Mouse (Mus musculus) liver, embryonic 15.5 days (tissue): Measurements from ENCODE around the gene Frmd4b. TPM values are rescaled to one million over a fixed set of nuclear protein-coding genes. Genes with fewer than 3 reads are reported as not detected.

Experiments used
- ATAC-seq: fragments of 200-750 bp; cut with Nextera tagmentation; 2 replicates; pipeline ENCODE4 v1.8.0; 2017; ENCODE audit warnings: moderate number of reproducible peaks, mild to moderate bottlenecking, moderate library complexity; ENCODE audit not compliant: insufficient read depth
- H3K27ac ChIP-seq: fragments of 300-500 bp; sonication (generic); replicated peaks from 2 replicates; pipeline ENCODE4 v1.5.1; 2015; ENCODE audit warnings: mild to moderate bottlenecking, inconsistent platforms
- H3K27me3 ChIP-seq: fragments of 300-500 bp; sonication (generic); 2 replicates; pipeline ENCODE4 v1.6.1; 2015; ENCODE audit warnings: mild to moderate bottlenecking, inconsistent platforms
- H3K36me3 ChIP-seq: fragments of 300-500 bp; sonication (generic); replicated peaks from 2 replicates; pipeline ENCODE4 v1.6.1; 2015; ENCODE audit warnings: moderate library complexity, mild to moderate bottlenecking, inconsistent platforms
- H3K4me1 ChIP-seq: fragments of 300-500 bp; sonication (generic); replicated peaks from 2 replicates; pipeline ENCODE4 v1.6.1; 2015; ENCODE audit warnings: inconsistent platforms
- H3K4me2 ChIP-seq: fragments of 300-500 bp; sonication (generic); 2 replicates; pipeline ENCODE4 v1.6.1; 2015; ENCODE audit warnings: moderate library complexity, mild to moderate bottlenecking, inconsistent platforms
- H3K4me3 ChIP-seq: fragments of 300-500 bp; sonication (generic); replicated peaks from 2 replicates; pipeline ENCODE4 v1.5.1; 2015; ENCODE audit warnings: mild to moderate bottlenecking, inconsistent platforms
- H3K9ac ChIP-seq: fragments of 300-500 bp; sonication (generic); 2 replicates; pipeline ENCODE4 v1.6.1; 2015; ENCODE audit warnings: moderate library complexity, mild to moderate bottlenecking, inconsistent platforms
- H3K9me3 ChIP-seq: fragments of 300-500 bp; sonication (generic); replicated peaks from 2 replicates; pipeline ENCODE4 v1.6.1; 2016; ENCODE audit warnings: inconsistent platforms
- WGBS: fragments of 180-500 bp; shearing (Covaris S2); methylation state at CpG from one replicate; pipeline ENCODE4 v1.1.7; 2015; ENCODE audit warnings: mixed read lengths; ENCODE audit not compliant: insufficient replicate concordance; 5-methylcytosine and 5-hydroxymethylcytosine counted together
- polyA plus RNA-seq: library from polyadenylated mRNA; unstranded; fragments of >200 nt; fragmentation: Nextera tagmentation; extraction: Ambion mirVana; gene quantifications from 2 replicates; pipeline ENCODE4 v1.2.1, GENCODE M21; 2015

Gene Frmd4b
- polyA plus RNA-seq, 1 experiment from 2014 or later = 6.5 TPM

GRCm38 (mm10) chr6:97520566-97520965, 96.8 kb downstream of the Frmd4b start:
- no peak overlapping the region for H3K4me3 ChIP-seq
- H3K4me2 ChIP-seq = no peak overlapping the region
- no peaks in the 10 kb centered on the region for H3K36me3 ChIP-seq
- H3K27ac ChIP-seq = no peak overlapping the region
- H3K9me3 ChIP-seq = no peaks in the 10 kb centered on the region
- H3K27me3 ChIP-seq = no peaks in the 10 kb centered on the region
- no peak for ATAC-seq
- WGBS = 36% methylated on average over 2 of the region's 2 CpGs
- H3K4me1 ChIP-seq = peaks cover 14% of the 10 kb centered on the region
- H3K9ac ChIP-seq = no peak overlapping the region

GRCm38 (mm10) chr6:97519553-97519952, 97.8 kb downstream of the Frmd4b start:
- Histone ChIP-seq H3K27me3 (no peaks in the 10 kb centered on the region), H3K27ac (0 out of 2 replicates have a peak overlapping the region, but pooled peaks have one; percentile 9), H3K4me2 (no peak overlapping the region), H3K36me3 (no peaks in the 10 kb centered on the region), H3K9me3 (no peaks in the 10 kb centered on the region), H3K4me3 (no peak overlapping the region), H3K4me1 (peaks cover 14% of the 10 kb centered on the region), H3K9ac (no peak overlapping the region)
- 0 out of 2 replicates have a peak, but pooled peaks have one; percentile 28 for ATAC-seq
- WGBS = 57% methylated on average over 10 of the region's 10 CpGs

GRCm38 (mm10) chr6:97518467-97518866, 98.9 kb downstream of the Frmd4b start:
- no peak for ATAC-seq
- WGBS = 31% methylated on average over 2 of the region's 2 CpGs
- no peak overlapping the region for H3K4me2 ChIP-seq

GRCm38 (mm10) chr6:97517616-97518235, 99.6 kb downstream of the Frmd4b start:
- 52% methylated on average over 12 of the region's 12 CpGs for WGBS
- no peak for ATAC-seq

More at GRCm38 (mm10) chr6:97518467-97518866, 98.9 kb downstream of the Frmd4b start:
- no peak overlapping the region for H3K27ac ChIP-seq
- H3K4me3 ChIP-seq = no peak overlapping the region
- H3K36me3 ChIP-seq = no peaks in the 10 kb centered on the region
- peaks cover 14% of the 10 kb centered on the region for H3K4me1 ChIP-seq
- H3K27me3 ChIP-seq = no peaks in the 10 kb centered on the region
- H3K9me3 ChIP-seq = no peaks in the 10 kb centered on the region
- H3K9ac ChIP-seq = no peak overlapping the region

GRCm38 (mm10) chr6:97516941-97517340, 100.4 kb downstream of the Frmd4b start:
- Histone ChIP-seq H3K4me3 (no peak overlapping the region), H3K4me2 (no peak overlapping the region), H3K27me3 (no peaks in the 10 kb centered on the region), H3K4me1 (peaks cover 14% of the 10 kb centered on the region), H3K36me3 (no peaks in the 10 kb centered on the region), H3K9ac (no peak overlapping the region), H3K9me3 (no peaks in the 10 kb centered on the region), H3K27ac (no peak overlapping the region)
- 75% methylated on average over 5 of the region's 5 CpGs for WGBS
- no peak for ATAC-seq

More at GRCm38 (mm10) chr6:97517616-97518235, 99.6 kb downstream of the Frmd4b start:
- Histone ChIP-seq H3K4me2 (no peak overlapping the region), H3K9me3 (no peaks in the 10 kb centered on the region), H3K27ac (no peak overlapping the region), H3K27me3 (no peaks in the 10 kb centered on the region), H3K4me1 (peaks cover 14% of the 10 kb centered on the region), H3K36me3 (no peaks in the 10 kb centered on the region), H3K4me3 (no peak overlapping the region), H3K9ac (no peak overlapping the region)

GRCm38 (mm10) chr6:97510771-97511170, 106.6 kb downstream of the Frmd4b start:
- H3K27me3 ChIP-seq = no peaks in the 10 kb centered on the region
- no peak overlapping the region for H3K4me3 ChIP-seq
- H3K27ac ChIP-seq = no peak overlapping the region
- no peak for ATAC-seq
- no peaks in the 10 kb centered on the region for H3K4me1 ChIP-seq
- no peaks in the 10 kb centered on the region for H3K9me3 ChIP-seq
- WGBS = 48% methylated on average over 8 of the region's 8 CpGs
- no peak overlapping the region for H3K4me2 ChIP-seq
- H3K9ac ChIP-seq = no peak overlapping the region
- H3K36me3 ChIP-seq = no peaks in the 10 kb centered on the region

- Histone ChIP-seq H3K9me3 (no peaks in the 10 kb centered on the region), H3K4me3 (no peak overlapping the region), H3K4me1 (no peaks in the 10 kb centered on the region), H3K36me3 (no peaks in the 10 kb centered on the region), H3K27me3 (no peaks in the 10 kb centered on the region), H3K9ac (no peak overlapping the region), H3K4me2 (no peak overlapping the region), H3K27ac (no peak overlapping the region)
- 68% methylated on average over 10 of the region's 10 CpGs for WGBS
- no peak for ATAC-seq
Measured at GRCm38 (mm10) chr6:97509434-97509833, 107.9 kb downstream of the Frmd4b start.

- no peak for ATAC-seq
- Histone ChIP-seq H3K4me1 (no peaks in the 10 kb centered on the region), H3K27me3 (no peaks in the 10 kb centered on the region), H3K4me2 (no peak overlapping the region), H3K27ac (no peak overlapping the region), H3K9me3 (no peaks in the 10 kb centered on the region), H3K36me3 (no peaks in the 10 kb centered on the region), H3K9ac (no peak overlapping the region), H3K4me3 (no peak overlapping the region)
- 54% methylated on average over 6 of the region's 6 CpGs for WGBS
Measured at GRCm38 (mm10) chr6:97508480-97508879, 108.9 kb downstream of the Frmd4b start.

GRCm38 (mm10) chr6:97507893-97508292, 109.4 kb downstream of the Frmd4b start:
- H3K9ac ChIP-seq = no peak overlapping the region
- no peak for ATAC-seq
- no peaks in the 10 kb centered on the region for H3K4me1 ChIP-seq
- H3K9me3 ChIP-seq = no peaks in the 10 kb centered on the region
- H3K4me3 ChIP-seq = no peak overlapping the region
- H3K4me2 ChIP-seq = no peak overlapping the region
- WGBS = 61% methylated on average over 3 of the region's 3 CpGs
- no peak overlapping the region for H3K27ac ChIP-seq
- H3K27me3 ChIP-seq = no peaks in the 10 kb centered on the region
- H3K36me3 ChIP-seq = no peaks in the 10 kb centered on the region

- Histone ChIP-seq H3K27me3 (no peaks in the 10 kb centered on the region), H3K4me1 (no peaks in the 10 kb centered on the region), H3K27ac (no peak overlapping the region), H3K4me3 (no peak overlapping the region), H3K9ac (no peak overlapping the region), H3K4me2 (no peak overlapping the region), H3K9me3 (no peaks in the 10 kb centered on the region), H3K36me3 (no peaks in the 10 kb centered on the region)
- no peak for ATAC-seq
- 21% methylated on average over 15 of the region's 15 CpGs for WGBS
Measured at GRCm38 (mm10) chr6:97506141-97506650, 111.1 kb downstream of the Frmd4b start.

- no peak overlapping the region for H3K4me2 ChIP-seq
- H3K27ac ChIP-seq = no peak overlapping the region
- H3K36me3 ChIP-seq = no peaks in the 10 kb centered on the region
- ATAC-seq = no peak
- no peaks in the 10 kb centered on the region for H3K9me3 ChIP-seq
- H3K4me1 ChIP-seq = no peaks in the 10 kb centered on the region
- no peak overlapping the region for H3K9ac ChIP-seq
- 13% methylated on average over 5 of the region's 5 CpGs for WGBS
- H3K4me3 ChIP-seq = no peak overlapping the region
- H3K27me3 ChIP-seq = no peaks in the 10 kb centered on the region
Measured at GRCm38 (mm10) chr6:97504673-97505072, 112.7 kb downstream of the Frmd4b start.

- Histone ChIP-seq H3K4me2 (no peak overlapping the region), H3K36me3 (no peaks in the 10 kb centered on the region), H3K9me3 (no peaks in the 10 kb centered on the region), H3K4me1 (no peaks in the 10 kb centered on the region), H3K4me3 (no peak overlapping the region), H3K27ac (no peak overlapping the region), H3K9ac (no peak overlapping the region), H3K27me3 (no peaks in the 10 kb centered on the region)
- 69% methylated on average over 7 of the region's 7 CpGs for WGBS
- no peak for ATAC-seq
Measured at GRCm38 (mm10) chr6:97501000-97501399, 116.3 kb downstream of the Frmd4b start.
